Mouse (Mus musculus): Measurements from ENCODE around the gene Tecpr2.

DNA sequence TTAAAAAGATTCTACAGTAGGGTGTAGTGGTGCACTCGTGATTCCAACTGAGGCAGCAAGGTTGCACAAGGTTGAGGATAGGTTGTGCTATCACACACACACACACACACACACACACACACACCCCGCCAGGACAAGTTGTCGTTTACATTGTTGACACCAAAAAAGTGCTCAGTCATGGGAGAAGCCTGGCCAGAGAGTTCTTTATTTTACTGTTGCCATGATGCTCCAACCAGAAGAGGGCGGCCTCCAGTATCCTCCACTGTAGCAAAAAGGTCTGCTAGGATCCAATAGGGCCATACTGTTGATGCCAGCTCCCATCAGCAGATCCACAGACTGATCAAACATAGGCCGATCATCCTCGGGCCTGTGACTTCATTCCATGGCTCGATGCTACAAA is 62.2 kb downstream of the Tecpr2 start:
- TF ChIP-seq CHD2 (IDR thresholded peaks at IDR 0.05; ENCODE audit: low read depth, low read length) (no peak), ZNF384 (IDR thresholded peaks at IDR 0.05; ENCODE audit: low read depth, low read length) (no peak), ZC3H11A (IDR thresholded peaks at IDR 0.05; ENCODE audit: borderline replicate concordance, low read depth, low read length) (no peak)

Measured in ES-E14 (cell line).